Mouse (Mus musculus) left cerebral cortex, adult 8-10 months (tissue): ENCODE data around the gene Gtf3a. TPM values are rescaled to one million over a fixed set of nuclear protein-coding genes. Genes with fewer than 3 reads are reported as not detected.

Source experiments
- DNase-seq, 2 experiments: peaks; one replicate each; pipeline ENCODE4 v3.0.0; 2022; ENCODE audit warnings: low spot score in 2 of 2
- total RNA-seq, 4 experiments: library from RNA; stranded (reverse); gene quantifications; 2 replicates each; pipeline ENCODE4 v1.2.4; 2022

Gtf3a gene
- total RNA-seq, 4 experiments from 2014 or later, result 21.6 to 23.3 (median 22.5) TPM

GRCm38 (mm10) chr5:146981376-146981775 lies 32.9 kb downstream of the Gtf3a start:
- DNase-seq, result no peak

GRCm38 (mm10) chr5:146983216-146983615 lies 34.8 kb downstream of the Gtf3a start:
- peak in 1 of 2 experiments; percentile 23 for DNase-seq

GRCm38 (mm10) chr5:146985725-146986433 lies 37.4 kb downstream of the Gtf3a start:
- no peak for DNase-seq

GRCm38 (mm10) chr5:146987588-146987987 lies 39.1 kb downstream of the Gtf3a start:
- no peak for DNase-seq

- DNase-seq, result no peak
These were observed 40.6 kb downstream of the Gtf3a start for GRCm38 (mm10) chr5:146989051-146989450.

GRCm38 (mm10) chr5:146993509-146993908 lies 45.1 kb downstream of the Gtf3a start:
- DNase-seq, result no peak

GRCm38 (mm10) chr5:146994973-146995372 lies 46.5 kb downstream of the Gtf3a start:
- DNase-seq, result no peak

- DNase-seq, result no peak
These were observed 48.4 kb downstream of the Gtf3a start for GRCm38 (mm10) chr5:146996812-146997211.

- DNase-seq, result no peak
These were observed 50.3 kb downstream of the Gtf3a start for GRCm38 (mm10) chr5:146998802-146999201.

- DNase-seq, result no peak
These were observed 52.9 kb downstream of the Gtf3a start for GRCm38 (mm10) chr5:147001312-147001711.

- no peak for DNase-seq
These were observed 54.8 kb downstream of the Gtf3a start for GRCm38 (mm10) chr5:147003303-147003702.

Other genes starting within 250 kb of the Gtf3a start
- 10 to 100 TPM; 50.1 to 58.9 (median 54.3) TPM for gene Usp12, start 153.7 kb upstream of the Gtf3a start, total RNA-seq
- 100 to 1,000 TPM; 131 to 217 (median 174) TPM for gene Rpl21, start 115.8 kb upstream of the Gtf3a start, total RNA-seq
- gene Rasl11a, start 103.6 kb upstream of the Gtf3a start, total RNA-seq, result 1 to 10 TPM; 3.2 to 5.9 (median 4.9) TPM
- gene Mtif3, start 15.1 kb downstream of the Gtf3a start, total RNA-seq, result 10 to 100 TPM; 18.4 to 23.7 (median 19.1) TPM
- gene Lnx2, start 127.9 kb downstream of the Gtf3a start, total RNA-seq, result 1 to 10 TPM; 4.8 to 6.4 (median 5.6) TPM
- gene Polr1d, start 128.4 kb downstream of the Gtf3a start, total RNA-seq, result 10 to 100 TPM; 65.4 to 67.3 (median 65.8) TPM
- gene Gsx1, start 240.0 kb downstream of the Gtf3a start, total RNA-seq, result under 1 TPM in 2 of 4 experiments, not detected in 2; 0.34 to 0.42 TPM